Mouse (Mus musculus): ENCODE data around the gene Mcm8. TPM values are rescaled to one million over a fixed set of nuclear protein-coding genes. Genes with fewer than 3 reads are reported as not detected.

Gene Mcm8
- polyA plus RNA-seq (2015; fragmentation: Illumina TruSeq; extraction: RNeasy Lipid Tissue Mini Kit (QIAGEN cat#74804); ENCODE audit: low read depth, low replicate concordance), result 4.0 TPM

GRCm38 (mm10) chr2:132815608-132816314 is at the start of gene Mcm8, which contains the start of gene Trmt6:
TSS of gene Mcm8 (plus strand) at chr2:132816141.
TSS of gene Trmt6 (minus strand) at chr2:132816055.

GRCm38 (mm10) chr2:132780978-132781377 is 35.0 kb upstream of the Mcm8 start, which contains the start of gene Chgb:
TSS of gene Chgb (plus strand) at chr2:132781278.

GRCm38 (mm10) chr2:132846407-132847358 is 30.7 kb downstream of the Mcm8 start, which contains the start of gene Crls1:
TSS of gene Crls1 (plus strand) at chr2:132846666.

GRCm38 (mm10) chr2:132880844-132881645 is 65.1 kb downstream of the Mcm8 start, which contains the start of gene Lrrn4:
TSS of gene Lrrn4 (minus strand) at chr2:132880891.

Other genes with a start within 250 kb of the Mcm8 start
- gene Gpcpd1, start 228.4 kb upstream of the Mcm8 start, polyA plus RNA-seq (2015; fragmentation: Illumina TruSeq; extraction: RNeasy Lipid Tissue Mini Kit (QIAGEN cat#74804); ENCODE audit: low read depth, low replicate concordance), result 89.6 TPM
- gene Shld1, start 129.2 kb upstream of the Mcm8 start, polyA plus RNA-seq (2015; fragmentation: Illumina TruSeq; extraction: RNeasy Lipid Tissue Mini Kit (QIAGEN cat#74804); ENCODE audit: low read depth, low replicate concordance), result 17.4 TPM
- gene Chgb, start 34.9 kb upstream of the Mcm8 start, polyA plus RNA-seq (2015; fragmentation: Illumina TruSeq; extraction: RNeasy Lipid Tissue Mini Kit (QIAGEN cat#74804); ENCODE audit: low read depth, low replicate concordance), result 297 TPM
- gene Trmt6, start 86 bp upstream of the Mcm8 start, polyA plus RNA-seq (2015; fragmentation: Illumina TruSeq; extraction: RNeasy Lipid Tissue Mini Kit (QIAGEN cat#74804); ENCODE audit: low read depth, low replicate concordance), result 31.5 TPM
- 46.0 TPM for gene Crls1, start 30.5 kb downstream of the Mcm8 start, polyA plus RNA-seq (2015; fragmentation: Illumina TruSeq; extraction: RNeasy Lipid Tissue Mini Kit (QIAGEN cat#74804); ENCODE audit: low read depth, low replicate concordance)
- gene Lrrn4, start 64.8 kb downstream of the Mcm8 start, polyA plus RNA-seq (2015; fragmentation: Illumina TruSeq; extraction: RNeasy Lipid Tissue Mini Kit (QIAGEN cat#74804); ENCODE audit: low read depth, low replicate concordance), result 0.46 TPM
- gene Fermt1, start 129.8 kb downstream of the Mcm8 start, polyA plus RNA-seq (2015; fragmentation: Illumina TruSeq; extraction: RNeasy Lipid Tissue Mini Kit (QIAGEN cat#74804); ENCODE audit: low read depth, low replicate concordance), result 0.42 TPM